Mouse (Mus musculus): Measurements from ENCODE around the gene Vmn2r26. TPM values are rescaled to one million over a fixed set of nuclear protein-coding genes. Genes with fewer than 3 reads are reported as not detected.
"Not testable (repeated sequence)": the region's sequence is repeated elsewhere in the genome, so short reads cannot be mapped to it uniquely, and the experiment has no call there.

The Vmn2r26 gene
- polyA plus RNA-seq (2015; fragmentation: Nextera tagmentation; extraction: Ambion mirVana), result not detected in 2 replicates

GRCm38 (mm10) chr6:124024268-124024667, at the start of gene Vmn2r26:
Gene Vmn2r26 (plus strand): TSS chr6:124024568.
- WGBS, result 64% methylated on average over 1 of the region's 1 CpGs
- H3K4me1 ChIP-seq (replicated peaks); ATAC-seq (ENCODE audit: low FRiP score); H3K4me3 ChIP-seq; H3K27me3 ChIP-seq; H3K27ac ChIP-seq; H3K9ac ChIP-seq; H3K4me2 ChIP-seq; H3K36me3 ChIP-seq; H3K9me3 ChIP-seq: not testable (repeated sequence)

- no peak for ATAC-seq (ENCODE audit: low FRiP score)
- no peak overlapping the region for H3K4me2 ChIP-seq
- no peaks in the 10 kb centered on the region for H3K4me1 ChIP-seq (replicated peaks)
- H3K9ac ChIP-seq, result no peak overlapping the region
- 55% methylated on average over 1 of the region's 1 CpGs for WGBS
- H3K27me3 ChIP-seq, result no peaks in the 10 kb centered on the region
- no peak overlapping the region for H3K4me3 ChIP-seq
- no peaks in the 10 kb centered on the region for H3K9me3 ChIP-seq
- no peak overlapping the region for H3K27ac ChIP-seq
- no peaks in the 10 kb centered on the region for H3K36me3 ChIP-seq
Observed at GRCm38 (mm10) chr6:124020841-124021240, 3.5 kb upstream of the Vmn2r26 start.

DNA sequence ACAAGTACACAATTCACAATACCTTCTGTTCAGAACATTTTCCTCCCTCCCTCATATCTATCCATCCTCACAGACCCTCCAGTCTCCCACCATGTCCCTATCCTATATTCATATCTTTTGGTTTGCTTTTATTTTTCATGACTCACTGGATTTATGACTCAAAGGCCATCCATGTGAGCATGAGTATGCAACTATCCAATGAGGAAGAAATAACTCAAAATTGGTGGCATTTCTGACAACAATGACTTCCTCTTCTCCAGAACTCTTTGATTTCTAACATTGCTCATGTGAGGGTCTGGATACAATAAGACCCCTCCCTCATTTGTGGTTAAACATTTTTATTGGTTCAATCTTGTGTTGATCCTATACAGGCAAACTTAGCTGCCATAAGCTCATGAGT, 24.0 kb downstream of the Vmn2r26 start:
- no peak overlapping the region for H3K9ac ChIP-seq
- H3K4me1 ChIP-seq (replicated peaks), result no peaks in the 10 kb centered on the region
- no peaks in the 10 kb centered on the region for H3K27me3 ChIP-seq
- H3K36me3 ChIP-seq, result no peaks in the 10 kb centered on the region
- ATAC-seq (ENCODE audit: low FRiP score), result no peak
- H3K4me2 ChIP-seq, result no peak overlapping the region
- no peak overlapping the region for H3K27ac ChIP-seq
- no peak overlapping the region for H3K4me3 ChIP-seq
- H3K9me3 ChIP-seq, result no peaks in the 10 kb centered on the region

DNA sequence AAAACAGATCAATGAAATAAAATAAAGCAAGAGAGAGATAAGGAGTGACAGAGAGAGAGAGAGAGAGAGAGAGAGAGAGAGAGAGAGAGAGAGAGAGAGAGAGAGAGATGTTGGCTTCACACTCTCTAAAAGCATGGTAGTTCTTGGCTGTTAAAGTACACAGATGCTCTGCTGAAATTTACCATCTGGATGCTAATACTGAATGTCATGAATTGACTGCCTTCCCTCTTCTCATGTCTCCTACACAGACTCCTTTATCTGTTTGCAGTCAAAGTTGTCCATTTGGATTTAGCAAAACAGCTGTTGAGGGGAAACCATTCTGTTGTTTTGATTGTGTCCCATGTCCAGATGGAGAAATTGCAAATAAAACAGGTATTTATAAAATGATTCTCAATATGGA, 29.2 kb downstream of the Vmn2r26 start:
- not testable (repeated sequence) for H3K36me3 ChIP-seq; H3K4me2 ChIP-seq; H3K27ac ChIP-seq; ATAC-seq (ENCODE audit: low FRiP score); H3K4me3 ChIP-seq; H3K9ac ChIP-seq; H3K27me3 ChIP-seq; H3K9me3 ChIP-seq; H3K4me1 ChIP-seq (replicated peaks)

- no peak overlapping the region for H3K4me2 ChIP-seq
- no peaks in the 10 kb centered on the region for H3K27me3 ChIP-seq
- no peak overlapping the region for H3K9ac ChIP-seq
- 85% methylated on average over 4 of the region's 4 CpGs for WGBS
- ATAC-seq (ENCODE audit: low FRiP score), result no peak
- no peaks in the 10 kb centered on the region for H3K36me3 ChIP-seq
- no peak overlapping the region for H3K27ac ChIP-seq
- no peaks in the 10 kb centered on the region for H3K9me3 ChIP-seq
- H3K4me3 ChIP-seq, result no peak overlapping the region
- no peaks in the 10 kb centered on the region for H3K4me1 ChIP-seq (replicated peaks)
Observed at GRCm38 (mm10) chr6:124102334-124102733, 78.0 kb downstream of the Vmn2r26 start.

Other genes with a start within 250 kb of the Vmn2r26 start
- not detected in 2 replicates for gene Vmn2r24, start 245.7 kb upstream of the Vmn2r26 start, polyA plus RNA-seq (2015; fragmentation: Nextera tagmentation; extraction: Ambion mirVana)
- gene Vmn2r25, start 171.1 kb upstream of the Vmn2r26 start, polyA plus RNA-seq (2015; fragmentation: Nextera tagmentation; extraction: Ambion mirVana), result not detected in 2 replicates
- not detected in 2 replicates for gene Vmn2r27, start 207.3 kb downstream of the Vmn2r26 start, polyA plus RNA-seq (2015; fragmentation: Nextera tagmentation; extraction: Ambion mirVana)